Mouse (Mus musculus): ENCODE measurements around the gene Siah2. TPM values are rescaled to one million over a fixed set of nuclear protein-coding genes. Genes with fewer than 3 reads are reported as not detected.

Siah2 gene
- 15.3 and 15.6 TPM in 2 replicates for polyA plus RNA-seq (2012; rRNA removed)

DNA sequence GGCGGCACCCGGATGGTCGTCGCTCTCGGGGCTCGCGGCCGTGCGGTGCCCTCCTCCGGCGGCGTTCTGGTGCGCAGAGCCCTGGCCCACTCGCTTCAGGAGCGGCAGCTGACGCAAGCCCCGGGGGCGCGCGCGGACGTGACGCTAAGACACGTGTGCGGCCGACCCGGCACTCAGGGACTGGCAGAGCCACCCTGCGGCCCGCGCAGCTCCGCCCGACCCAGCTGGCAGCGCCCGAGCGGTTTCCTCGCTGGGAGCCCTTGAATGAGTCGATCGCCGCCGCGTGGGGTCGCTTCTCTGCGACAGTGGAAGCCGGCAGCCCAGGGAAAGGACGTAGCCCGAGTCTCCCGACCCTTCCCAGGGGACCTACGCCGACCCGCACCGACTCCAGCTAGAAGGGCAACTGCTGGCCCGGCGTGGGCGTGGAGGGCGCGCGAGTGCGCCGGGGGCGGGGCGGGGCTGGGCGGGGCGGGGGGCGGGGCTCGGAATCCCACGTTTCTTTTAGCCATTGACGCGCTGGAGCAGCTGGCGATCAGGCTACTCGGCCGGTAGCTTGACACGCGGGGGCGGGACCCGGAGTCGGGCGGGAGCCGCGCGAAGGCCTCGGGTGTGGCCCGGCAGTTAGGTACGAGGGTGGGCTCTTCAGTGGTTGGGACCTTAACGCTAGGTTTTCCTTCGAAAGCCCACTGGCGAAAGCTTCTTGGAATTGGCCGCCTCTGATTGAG, at the start of gene Siah2:
Gene Siah2, minus strand, starts transcription at position 404 of the 725 bp plus-strand sequence.
- peak within 1 kb of the TSS; percentile 88 for H3K27ac ChIP-seq (ENCODE audit: insufficient read depth, low read length)
- peak within 1 kb of the TSS; percentile 65 for H3K4me3 ChIP-seq (ENCODE audit: insufficient read depth, low read length)
- peaks cover 9% of the 10 kb centered on the region for H3K4me1 ChIP-seq (ENCODE audit: control insufficient read depth, insufficient read depth, low read length)
- no peak for TF ChIP-seq CTCF (IDR thresholded peaks at IDR 0.05; ENCODE audit: extremely low read depth, insufficient read depth, low read length)
- TF ChIP-seq POLR2A (IDR thresholded peaks at IDR 0.05; ENCODE audit: extremely low read depth, insufficient read depth, low read length): peak; percentile 76

DNA sequence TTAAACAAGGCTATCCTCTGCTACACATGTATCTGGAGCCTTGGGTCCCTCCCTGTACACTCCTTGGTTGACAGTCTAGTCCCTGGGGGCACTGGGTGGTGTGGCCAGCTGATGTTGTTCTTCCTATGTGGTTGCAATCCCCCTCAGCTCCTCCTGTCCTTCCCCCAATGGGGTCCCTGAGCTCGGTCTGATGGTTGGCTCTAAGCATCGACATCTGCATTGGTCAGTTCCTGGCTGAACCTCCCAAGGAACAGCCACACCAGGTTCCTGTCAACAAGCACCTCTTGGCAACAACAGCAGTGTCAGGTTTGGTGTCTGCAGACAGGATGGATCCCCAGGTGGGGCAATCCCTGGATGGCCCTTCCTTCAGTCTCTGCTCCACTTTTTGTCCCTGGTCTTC, 47.3 kb upstream of the Siah2 start:
- TF ChIP-seq CTCF (IDR thresholded peaks at IDR 0.05; ENCODE audit: extremely low read depth, insufficient read depth, low read length): no peak
- no peak for TF ChIP-seq POLR2A (IDR thresholded peaks at IDR 0.05; ENCODE audit: extremely low read depth, insufficient read depth, low read length)
- no peak overlapping the region for H3K4me3 ChIP-seq (ENCODE audit: insufficient read depth, low read length)
- no peaks in the 10 kb centered on the region for H3K4me1 ChIP-seq (ENCODE audit: control insufficient read depth, insufficient read depth, low read length)
- H3K27ac ChIP-seq (ENCODE audit: insufficient read depth, low read length): no peak overlapping the region

DNA sequence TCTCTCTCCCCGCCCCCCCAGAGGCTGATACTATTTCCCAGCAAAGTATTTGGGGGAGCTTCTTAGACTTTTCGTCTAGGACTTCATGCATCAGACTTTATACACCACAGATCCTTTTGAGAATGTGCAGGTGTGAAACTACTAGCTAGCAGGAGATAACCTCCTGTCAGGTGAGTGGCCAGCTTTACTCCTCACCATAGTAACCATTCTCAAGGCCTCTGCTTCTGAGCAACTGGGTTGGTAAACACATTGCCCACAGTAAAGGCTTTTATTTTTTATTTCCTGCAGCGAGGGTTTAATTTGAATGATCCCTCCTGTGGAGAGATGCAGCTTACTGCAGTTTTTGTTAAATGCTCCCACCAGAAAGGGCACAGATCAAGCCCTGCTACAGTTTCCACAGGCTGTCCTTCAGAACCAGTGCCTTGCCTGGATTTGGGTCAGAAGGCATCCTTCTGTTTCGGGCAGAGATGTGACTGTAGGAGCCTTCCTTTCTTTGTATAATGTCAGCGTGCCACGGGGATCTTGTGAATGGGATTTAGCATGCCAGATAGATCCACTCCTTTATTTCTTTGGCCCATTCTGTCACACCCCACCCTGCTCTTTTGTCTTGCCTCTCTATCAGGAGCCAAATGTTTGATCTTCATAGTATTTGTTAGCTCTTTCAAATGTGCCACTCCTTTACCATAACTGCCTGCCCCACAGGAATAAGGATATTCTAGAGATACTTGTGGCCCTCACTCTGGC, 46.3 kb upstream of the Siah2 start:
- H3K4me1 ChIP-seq (ENCODE audit: control insufficient read depth, insufficient read depth, low read length): no peaks in the 10 kb centered on the region
- TF ChIP-seq POLR2A (IDR thresholded peaks at IDR 0.05; ENCODE audit: extremely low read depth, insufficient read depth, low read length): no peak
- no peak for TF ChIP-seq CTCF (IDR thresholded peaks at IDR 0.05; ENCODE audit: extremely low read depth, insufficient read depth, low read length)
- no peak overlapping the region for H3K27ac ChIP-seq (ENCODE audit: insufficient read depth, low read length)
- H3K4me3 ChIP-seq (ENCODE audit: insufficient read depth, low read length): no peak overlapping the region

DNA sequence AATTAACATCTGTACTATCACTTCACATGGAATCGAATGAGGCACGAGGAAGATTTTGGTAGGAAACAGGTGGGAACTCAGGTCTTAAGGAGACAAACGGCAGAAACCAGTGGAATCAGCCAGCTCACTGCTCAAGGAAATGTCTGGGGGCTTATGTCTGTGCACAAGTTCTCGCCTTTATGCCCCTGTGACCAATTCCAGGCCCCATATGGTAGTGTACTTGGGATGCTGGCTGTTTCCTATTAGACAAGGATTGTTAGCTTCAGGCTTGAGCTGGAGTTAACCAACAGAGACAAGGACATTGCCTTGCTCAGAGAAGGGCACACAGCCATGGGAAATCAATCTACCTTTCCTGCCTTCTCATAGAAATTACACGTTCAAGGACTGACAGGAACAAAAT, 39.3 kb upstream of the Siah2 start:
- TF ChIP-seq POLR2A (IDR thresholded peaks at IDR 0.05; ENCODE audit: extremely low read depth, insufficient read depth, low read length) (no peak), CTCF (IDR thresholded peaks at IDR 0.05; ENCODE audit: extremely low read depth, insufficient read depth, low read length) (no peak)
- Histone ChIP-seq H3K27ac (ENCODE audit: insufficient read depth, low read length) (no peak overlapping the region), H3K4me3 (ENCODE audit: insufficient read depth, low read length) (no peak overlapping the region), H3K4me1 (ENCODE audit: control insufficient read depth, insufficient read depth, low read length) (no peaks in the 10 kb centered on the region)

DNA sequence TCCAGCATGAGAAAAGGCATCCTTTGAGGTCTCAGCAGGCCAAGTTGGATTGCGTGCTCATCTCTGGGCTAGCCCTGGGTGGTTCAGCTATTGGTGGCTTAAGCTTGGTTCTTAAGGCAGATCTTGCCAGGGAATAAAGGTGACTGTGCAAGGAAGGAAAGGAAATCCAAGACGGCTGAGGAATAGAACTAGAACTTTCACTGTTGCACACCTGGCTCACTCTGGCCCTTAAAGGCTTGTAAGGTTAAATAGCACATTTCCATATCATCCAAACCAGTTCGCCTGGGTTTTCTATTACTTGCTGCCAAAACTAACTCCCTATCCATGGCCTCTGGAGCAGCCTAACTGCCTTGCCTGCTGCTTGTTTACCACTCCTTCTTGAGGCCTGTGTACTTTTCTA, 38.4 kb upstream of the Siah2 start:
- no peaks in the 10 kb centered on the region for H3K4me1 ChIP-seq (ENCODE audit: control insufficient read depth, insufficient read depth, low read length)
- no peak overlapping the region for H3K4me3 ChIP-seq (ENCODE audit: insufficient read depth, low read length)
- no peak overlapping the region for H3K27ac ChIP-seq (ENCODE audit: insufficient read depth, low read length)
- no peak for TF ChIP-seq CTCF (IDR thresholded peaks at IDR 0.05; ENCODE audit: extremely low read depth, insufficient read depth, low read length)
- TF ChIP-seq POLR2A (IDR thresholded peaks at IDR 0.05; ENCODE audit: extremely low read depth, insufficient read depth, low read length): no peak

DNA sequence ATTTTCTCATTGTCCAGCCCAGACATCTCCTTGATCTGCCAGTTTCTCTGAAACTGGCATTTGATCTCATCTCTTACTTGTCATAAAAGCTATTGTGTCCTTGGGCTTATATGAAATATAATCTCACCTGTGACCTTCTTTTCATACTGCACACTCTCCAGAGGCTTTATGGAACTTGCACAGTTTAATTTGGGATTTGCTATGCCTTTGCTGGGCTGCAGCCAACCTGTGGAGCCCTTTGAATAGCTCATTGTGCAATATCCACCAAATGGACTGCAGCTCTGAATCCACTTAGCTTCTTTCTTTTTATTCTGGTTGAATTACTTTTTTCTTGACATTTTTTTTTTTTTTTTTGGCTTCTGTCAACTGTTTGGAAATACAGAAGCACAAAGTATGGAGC, 37.3 kb upstream of the Siah2 start:
- Histone ChIP-seq H3K4me3 (ENCODE audit: insufficient read depth, low read length) (no peak overlapping the region), H3K4me1 (ENCODE audit: control insufficient read depth, insufficient read depth, low read length) (no peaks in the 10 kb centered on the region), H3K27ac (ENCODE audit: insufficient read depth, low read length) (no peak overlapping the region)
- TF ChIP-seq CTCF (IDR thresholded peaks at IDR 0.05; ENCODE audit: extremely low read depth, insufficient read depth, low read length) (no peak), POLR2A (IDR thresholded peaks at IDR 0.05; ENCODE audit: extremely low read depth, insufficient read depth, low read length) (no peak)

DNA sequence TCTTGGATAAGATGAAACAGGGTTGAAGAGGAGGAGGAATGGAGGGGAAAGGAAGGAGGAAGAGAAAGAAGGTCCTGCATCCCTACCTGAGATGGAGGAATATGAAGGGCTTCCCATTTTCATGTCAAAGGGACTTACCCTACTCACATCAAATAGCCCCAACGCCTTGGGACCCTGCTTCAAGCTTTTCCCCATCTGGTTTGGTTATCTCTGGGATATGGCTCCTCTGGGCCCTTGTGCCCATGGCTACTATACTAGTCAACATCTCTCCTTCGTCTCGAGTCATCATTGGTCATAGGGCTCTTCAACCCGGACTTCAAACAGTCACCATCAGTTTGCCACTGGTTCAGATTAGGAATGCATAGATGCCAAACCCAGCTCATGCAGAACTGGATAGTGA, 35.4 kb upstream of the Siah2 start:
- Histone ChIP-seq H3K4me1 (ENCODE audit: control insufficient read depth, insufficient read depth, low read length) (no peaks in the 10 kb centered on the region), H3K4me3 (ENCODE audit: insufficient read depth, low read length) (no peak overlapping the region), H3K27ac (ENCODE audit: insufficient read depth, low read length) (no peak overlapping the region)
- TF ChIP-seq CTCF (IDR thresholded peaks at IDR 0.05; ENCODE audit: extremely low read depth, insufficient read depth, low read length): no peak
- TF ChIP-seq POLR2A (IDR thresholded peaks at IDR 0.05; ENCODE audit: extremely low read depth, insufficient read depth, low read length): no peak

DNA sequence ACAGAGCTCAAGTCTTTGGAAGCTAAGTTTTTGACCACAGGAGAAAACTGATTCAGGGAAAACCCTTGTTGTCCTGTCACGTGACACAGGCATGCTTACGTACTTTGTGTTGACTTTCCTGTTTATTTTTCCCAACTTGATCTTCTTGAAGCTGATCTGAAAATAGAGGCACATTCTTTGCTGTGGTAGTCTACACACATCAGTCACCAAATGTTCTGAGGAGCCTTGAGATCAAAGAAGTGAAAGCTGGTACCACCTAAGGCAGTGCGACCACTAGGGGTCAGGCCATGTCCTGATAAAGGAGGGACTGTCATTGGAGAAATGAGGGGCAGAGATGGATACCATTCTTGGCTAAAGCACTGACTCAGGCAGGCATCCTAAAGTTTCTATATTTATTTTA, 34.8 kb upstream of the Siah2 start:
- H3K27ac ChIP-seq (ENCODE audit: insufficient read depth, low read length): no peak overlapping the region
- no peaks in the 10 kb centered on the region for H3K4me1 ChIP-seq (ENCODE audit: control insufficient read depth, insufficient read depth, low read length)
- TF ChIP-seq CTCF (IDR thresholded peaks at IDR 0.05; ENCODE audit: extremely low read depth, insufficient read depth, low read length): peak; percentile 74
- TF ChIP-seq POLR2A (IDR thresholded peaks at IDR 0.05; ENCODE audit: extremely low read depth, insufficient read depth, low read length): no peak
- H3K4me3 ChIP-seq (ENCODE audit: insufficient read depth, low read length): no peak overlapping the region

DNA sequence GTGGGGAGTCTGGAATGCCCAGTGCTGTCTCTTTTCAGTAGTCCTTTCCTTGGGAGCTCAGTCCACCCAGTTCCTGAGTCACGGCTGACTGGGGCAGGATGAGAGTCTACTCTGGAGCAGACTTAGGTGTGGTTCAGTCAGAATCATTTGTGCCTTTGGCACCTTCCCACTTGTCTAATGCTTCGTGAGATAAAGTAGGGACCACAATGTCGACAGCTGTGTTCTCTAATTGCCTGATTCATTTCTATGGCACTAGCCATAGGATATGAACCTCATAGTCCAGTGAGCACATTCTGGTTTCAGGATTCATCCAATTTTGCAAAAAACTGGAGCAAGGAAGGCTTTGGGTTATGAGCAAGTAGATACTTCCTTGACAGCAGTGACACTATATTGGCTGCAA, 34.2 kb upstream of the Siah2 start:
- H3K27ac ChIP-seq (ENCODE audit: insufficient read depth, low read length): no peak overlapping the region
- TF ChIP-seq CTCF (IDR thresholded peaks at IDR 0.05; ENCODE audit: extremely low read depth, insufficient read depth, low read length): no peak
- no peak for TF ChIP-seq POLR2A (IDR thresholded peaks at IDR 0.05; ENCODE audit: extremely low read depth, insufficient read depth, low read length)
- H3K4me1 ChIP-seq (ENCODE audit: control insufficient read depth, insufficient read depth, low read length): no peaks in the 10 kb centered on the region
- H3K4me3 ChIP-seq (ENCODE audit: insufficient read depth, low read length): no peak overlapping the region

DNA sequence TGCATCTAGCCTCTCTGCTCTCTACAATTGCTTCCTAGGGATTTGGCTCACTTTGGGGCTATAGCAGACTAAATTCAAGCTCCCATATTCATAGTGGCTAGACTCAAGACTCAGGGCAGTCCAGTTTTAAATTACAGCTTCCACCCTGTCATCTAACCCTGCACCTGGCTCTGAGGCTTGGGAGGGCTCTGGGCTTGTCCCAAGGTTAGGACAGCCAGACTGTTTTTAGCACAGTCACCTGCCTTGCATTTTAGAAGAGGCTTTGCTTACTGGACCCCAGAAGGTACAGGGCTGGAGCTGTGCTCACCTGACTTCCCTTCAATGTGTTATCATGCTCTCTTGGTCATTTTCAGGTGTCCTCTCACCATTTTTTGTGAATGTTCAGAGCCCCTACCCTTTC, 32.6 kb upstream of the Siah2 start:
- Histone ChIP-seq H3K4me3 (ENCODE audit: insufficient read depth, low read length) (no peak overlapping the region), H3K27ac (ENCODE audit: insufficient read depth, low read length) (no peak overlapping the region)
- TF ChIP-seq CTCF (IDR thresholded peaks at IDR 0.05; ENCODE audit: extremely low read depth, insufficient read depth, low read length) (no peak), POLR2A (IDR thresholded peaks at IDR 0.05; ENCODE audit: extremely low read depth, insufficient read depth, low read length) (no peak)

More for the DNA sequence above, 32.6 kb upstream of the Siah2 start:
- no peaks in the 10 kb centered on the region for H3K4me1 ChIP-seq (ENCODE audit: control insufficient read depth, insufficient read depth, low read length)
